Mouse (Mus musculus) cortical plate, adult 2 months (tissue): ENCODE results near the gene Kcna3. TPM values are rescaled to one million over a fixed set of nuclear protein-coding genes. Genes with fewer than 3 reads are reported as not detected.

Experiments used
- H3K27ac ChIP-seq: fragments of 200-500 bp; 2 replicates; pipeline ENCODE4 v1.5.1; 2012; ENCODE audit warnings: low read length, control low read depth, inconsistent platforms; ENCODE audit not compliant: insufficient read depth
- H3K4me1 ChIP-seq: fragments of 200-500 bp; 2 replicates; pipeline ENCODE4 v1.6.1; 2011; ENCODE audit warnings: low read length; ENCODE audit not compliant: control insufficient read depth, insufficient read depth
- H3K4me3 ChIP-seq: fragments of 200-500 bp; 2 replicates; pipeline ENCODE4 v1.5.1; 2011; ENCODE audit warnings: mild to moderate bottlenecking, low read length, control low read depth; ENCODE audit not compliant: insufficient read depth
- CTCF ChIP-seq: fragments of 200-500 bp; IDR thresholded peaks from 2 replicates; pipeline ENCODE4 v1.5.1; 2011; ENCODE audit warnings: mild to moderate bottlenecking, control low read depth, low read length; ENCODE audit not compliant: insufficient read depth; ENCODE audit errors: extremely low read depth
- POLR2A ChIP-seq: fragments of 200-500 bp; IDR thresholded peaks from 2 replicates; pipeline ENCODE4 v1.6.1; 2011; ENCODE audit warnings: mild to moderate bottlenecking, low read length, control low read depth; ENCODE audit not compliant: insufficient read depth; ENCODE audit errors: extremely low read depth
- polyA plus RNA-seq: library from polyadenylated mRNA; depleted of rRNA; stranded (reverse); fragments of >200 nt; gene quantifications from 2 replicates; pipeline ENCODE4 v1.2.3, GENCODE M21; 2012; rRNA removed

Kcna3 gene
- polyA plus RNA-seq, 1 experiment, result 6.6 TPM

GRCm38 (mm10) chr3:107081227-107081626 is 45.3 kb downstream of the Kcna3 start:
- Histone ChIP-seq H3K4me3 (no peak overlapping the region), H3K27ac (no peak overlapping the region), H3K4me1 (no peaks in the 10 kb centered on the region)
- TF ChIP-seq CTCF (peak; percentile 47; the same call in 1 of the 2 replicates), POLR2A (no peak)

GRCm38 (mm10) chr3:107084586-107084985 is 48.6 kb downstream of the Kcna3 start:
- no peak overlapping the region for H3K27ac ChIP-seq
- H3K4me1 ChIP-seq, result peaks cover 5% of the 10 kb centered on the region
- H3K4me3 ChIP-seq, result no peak overlapping the region
- TF ChIP-seq CTCF (no peak), POLR2A (no peak)

GRCm38 (mm10) chr3:107087410-107087809 is 51.4 kb downstream of the Kcna3 start:
- Histone ChIP-seq H3K27ac (no peak overlapping the region), H3K4me1 (peaks cover 6% of the 10 kb centered on the region), H3K4me3 (no peak overlapping the region)
- TF ChIP-seq CTCF (no peak), POLR2A (no peak)

Other genes with a start within 250 kb of the Kcna3 start
- gene Cd53, start 246.0 kb upstream of the Kcna3 start, polyA plus RNA-seq, result 11.1 and 11.2 TPM in 2 replicates
- gene Olfr266, start 209.9 kb upstream of the Kcna3 start, polyA plus RNA-seq, result not detected in 2 replicates
- gene Kcna2, start 65.0 kb downstream of the Kcna3 start, polyA plus RNA-seq, result 45.3 TPM in 2 replicates
- 0.15 and 0.19 TPM in 2 replicates for gene Kcna10, start 146.9 kb downstream of the Kcna3 start, polyA plus RNA-seq
- 0.10 and 0.13 TPM in 2 replicates for gene Cym, start 185.6 kb downstream of the Kcna3 start, polyA plus RNA-seq
- not detected in 2 replicates for gene A630076J17Rik, start 194.4 kb downstream of the Kcna3 start, polyA plus RNA-seq
- 0.06 and 0.10 TPM in 2 replicates for gene Prok1, start 203.5 kb downstream of the Kcna3 start, polyA plus RNA-seq
- 115 and 123 TPM in 2 replicates for gene Lamtor5, start 242.7 kb downstream of the Kcna3 start, polyA plus RNA-seq